Mouse (Mus musculus) lung, postnatal 36 days (tissue): Measurements from ENCODE around the gene Defb36.

ENCODE experiments used
- DNase-seq: peaks from one replicate; pipeline ENCODE4 v3.0.0; 2022; ENCODE audit warnings: mixed read lengths

Defb36 gene

DNA sequence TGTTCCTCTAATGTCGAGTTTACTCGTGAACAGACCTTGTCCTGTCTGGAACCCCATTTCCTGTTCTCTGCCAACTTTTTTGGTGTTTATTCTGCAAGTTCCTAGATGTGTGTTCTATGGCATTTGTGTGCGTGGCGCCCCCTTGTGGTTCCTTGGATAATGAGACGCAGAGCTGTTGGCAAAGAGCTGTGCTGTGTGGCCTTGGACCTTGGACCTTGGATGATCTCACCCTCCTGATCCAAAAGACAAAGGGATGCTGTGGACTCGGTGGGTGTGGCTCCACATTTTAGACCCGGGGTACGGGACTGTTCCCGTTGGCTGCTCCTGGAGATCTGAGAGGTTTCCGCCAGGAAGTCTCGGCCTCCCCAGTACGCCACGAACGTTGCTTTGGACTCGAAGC is at the start of gene Defb36:
Defb36 (plus strand) TSS at position 271 of the 400 bp plus-strand sequence.
- DNase-seq, result peak; percentile 49

DNA sequence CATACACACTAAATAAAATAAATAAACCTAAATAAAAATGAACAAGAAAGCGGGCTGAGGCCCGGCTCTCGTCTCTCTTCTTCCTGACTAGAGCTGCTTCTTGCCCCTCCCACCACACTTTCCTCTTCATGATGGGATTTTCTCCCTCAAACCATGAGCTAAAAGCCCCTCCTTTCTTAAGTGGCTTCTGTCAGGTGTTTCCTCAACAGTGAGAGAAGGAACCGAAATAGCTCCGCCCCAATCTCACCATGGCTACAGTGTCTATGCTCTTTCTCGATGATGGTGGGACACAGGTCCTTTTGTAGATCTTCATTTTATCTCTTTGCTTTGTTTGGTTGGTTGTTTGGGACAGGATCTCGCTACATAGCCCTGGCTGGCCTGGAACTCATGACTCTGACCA is 47.5 kb upstream of the Defb36 start:
- DNase-seq, result no peak

DNA sequence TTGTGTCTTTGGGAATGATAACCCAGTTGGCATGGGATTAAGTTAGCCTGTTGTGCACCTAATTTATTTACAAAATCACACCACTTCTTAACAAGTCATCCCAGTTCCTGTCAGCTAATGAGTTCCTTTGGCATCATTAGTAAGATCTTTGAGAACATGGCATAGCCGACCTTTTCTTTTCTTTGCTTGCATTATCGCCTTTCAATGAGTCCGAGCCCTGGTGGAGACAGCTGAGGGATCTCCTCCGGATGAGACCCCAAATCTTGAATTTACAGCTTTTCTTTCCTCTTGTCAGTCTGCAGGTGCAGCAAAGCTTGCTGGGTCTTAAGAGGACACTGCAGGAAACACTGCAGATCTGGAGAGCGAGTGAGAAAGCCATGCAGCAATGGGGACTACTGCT is 35.1 kb upstream of the Defb36 start, which contains the start of gene Gm17416:
Gm17416 (plus strand) TSS at position 301 of the 400 bp plus-strand sequence.
- DNase-seq, result no peak

DNA sequence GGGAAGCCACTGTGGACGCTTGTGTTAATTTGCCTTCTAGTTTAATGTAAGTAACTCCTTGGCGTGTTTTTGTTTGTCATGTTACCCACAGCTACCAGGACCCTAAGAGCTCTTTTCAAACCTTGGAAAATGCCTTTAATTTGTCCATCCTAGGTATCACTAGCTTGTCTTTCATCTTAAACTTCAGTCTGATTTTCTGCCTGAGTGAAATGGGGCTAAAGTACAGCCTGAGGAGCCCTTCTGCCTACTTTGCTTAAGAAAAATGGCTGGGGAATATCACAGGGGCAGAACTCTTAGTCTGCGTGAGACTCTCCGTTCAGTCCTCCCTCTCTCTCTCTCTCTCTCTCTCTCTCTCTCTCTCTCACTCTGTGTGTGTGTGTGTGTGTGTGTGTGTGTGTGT is 34.2 kb upstream of the Defb36 start:
- no peak for DNase-seq

DNA sequence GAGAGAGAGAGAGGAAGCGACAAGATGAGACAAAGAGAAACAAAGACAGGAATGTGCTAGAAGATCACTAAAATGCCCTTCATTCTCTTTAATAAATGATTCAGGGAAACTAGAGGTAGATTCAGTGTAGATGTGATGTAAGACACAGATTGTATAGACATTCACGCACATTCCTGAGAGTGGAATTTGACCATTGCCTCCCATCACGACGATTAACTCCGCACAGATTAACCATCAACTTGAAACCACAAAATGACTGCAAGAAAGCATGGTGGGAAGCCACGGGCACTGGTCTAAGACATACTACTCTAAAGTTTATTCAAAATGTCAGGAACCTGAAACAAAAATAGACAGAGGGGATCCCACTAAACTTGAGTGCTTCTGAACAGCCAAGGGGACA is 33.8 kb upstream of the Defb36 start:
- no peak for DNase-seq

DNA sequence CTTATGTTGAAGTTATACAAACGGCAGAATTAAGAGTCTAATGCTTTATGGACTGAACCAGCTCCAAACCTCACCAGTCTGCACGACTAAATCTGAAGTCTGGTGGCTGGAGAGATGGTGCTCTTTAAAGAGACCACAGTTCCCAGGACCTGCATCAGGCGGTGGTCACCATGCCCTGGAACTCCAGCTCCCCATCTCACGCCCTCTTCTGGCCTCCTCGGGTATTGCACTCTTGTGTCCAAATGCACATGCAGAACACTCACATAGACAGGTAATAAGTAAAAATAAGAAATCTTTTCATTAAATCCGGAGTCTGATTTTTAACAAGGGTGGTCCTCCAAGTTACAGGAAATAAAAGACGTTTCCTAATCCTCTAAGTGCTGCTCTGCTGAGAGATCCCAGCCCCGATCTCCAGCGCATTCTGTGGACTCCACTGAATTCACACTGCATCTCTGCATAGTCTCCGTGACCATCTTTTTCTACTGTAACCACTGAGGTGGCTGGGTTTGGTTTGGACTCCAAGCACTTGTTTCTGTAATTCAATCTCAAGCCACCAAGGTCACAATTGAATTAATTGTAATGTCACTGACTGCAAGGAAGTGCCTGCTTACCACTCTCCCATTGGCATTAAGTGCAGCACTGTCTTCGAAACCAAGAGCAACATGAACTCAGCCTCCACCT is 31.9 kb upstream of the Defb36 start, which contains the start of gene Defb21:
Defb21 (plus strand) TSS at position 631 of the 681 bp plus-strand sequence.
- no peak for DNase-seq

DNA sequence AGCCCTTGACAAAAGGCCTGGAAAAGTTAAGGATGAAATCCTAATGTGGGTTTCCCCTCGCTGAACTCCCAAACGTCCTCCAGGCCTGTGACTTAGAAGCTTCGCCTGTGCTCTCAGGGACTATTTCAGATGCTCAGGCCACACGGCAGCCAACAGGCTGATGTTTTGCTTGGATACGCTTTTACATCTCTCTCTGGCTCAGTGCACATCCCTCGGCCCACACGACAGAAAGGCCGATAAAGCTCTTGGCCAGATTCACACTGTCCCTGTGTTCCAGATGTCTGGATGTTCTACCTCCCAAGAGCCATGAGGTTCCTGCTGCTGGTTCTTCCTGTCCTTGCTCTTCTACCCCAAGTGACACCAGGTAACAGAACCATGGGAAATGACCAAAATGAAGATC is 30.6 kb upstream of the Defb36 start:
- DNase-seq, result no peak

DNA sequence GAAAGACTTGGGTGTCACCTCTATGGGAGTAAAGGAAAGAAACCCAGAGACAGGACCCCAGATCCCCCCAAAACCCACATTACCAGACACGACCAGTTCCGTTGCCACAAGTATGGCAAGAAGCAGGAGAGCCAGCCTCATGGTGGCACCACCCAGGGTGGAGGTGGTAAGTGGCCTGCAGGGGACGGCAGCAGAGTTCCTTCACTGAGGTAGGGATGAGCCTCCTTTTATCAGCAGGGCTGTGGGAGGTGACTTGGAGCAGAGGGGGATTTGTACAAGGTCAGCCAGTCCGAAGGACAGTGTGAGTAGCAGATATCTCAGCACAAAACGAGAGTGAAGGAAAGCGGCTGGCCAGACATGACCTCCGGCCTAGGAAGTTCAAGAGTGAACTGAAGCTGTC is 24.0 kb upstream of the Defb36 start, which contains the start of gene Defb19:
Defb19 (minus strand) TSS at position 206 of the 400 bp plus-strand sequence.
- no peak for DNase-seq

DNA sequence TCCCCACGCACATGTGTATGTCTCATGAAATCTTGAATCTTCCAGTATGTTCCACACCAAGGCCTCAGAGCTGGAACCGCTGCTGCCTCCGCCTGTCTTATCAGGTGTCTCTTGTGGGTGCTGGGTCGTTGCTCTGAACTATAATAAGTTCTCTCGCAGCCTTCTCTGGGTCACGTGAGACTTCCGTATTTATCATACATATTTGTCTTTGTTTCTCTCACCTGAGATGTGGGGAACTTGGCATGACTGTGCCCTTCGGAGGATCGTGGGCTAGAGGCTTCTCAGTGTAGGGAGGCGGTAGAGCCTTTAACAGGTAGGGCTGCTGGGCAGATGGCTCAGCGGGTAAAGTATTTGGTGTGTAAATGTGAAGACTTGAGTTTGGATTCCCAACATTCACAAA is 23.5 kb upstream of the Defb36 start:
- no peak for DNase-seq

DNA sequence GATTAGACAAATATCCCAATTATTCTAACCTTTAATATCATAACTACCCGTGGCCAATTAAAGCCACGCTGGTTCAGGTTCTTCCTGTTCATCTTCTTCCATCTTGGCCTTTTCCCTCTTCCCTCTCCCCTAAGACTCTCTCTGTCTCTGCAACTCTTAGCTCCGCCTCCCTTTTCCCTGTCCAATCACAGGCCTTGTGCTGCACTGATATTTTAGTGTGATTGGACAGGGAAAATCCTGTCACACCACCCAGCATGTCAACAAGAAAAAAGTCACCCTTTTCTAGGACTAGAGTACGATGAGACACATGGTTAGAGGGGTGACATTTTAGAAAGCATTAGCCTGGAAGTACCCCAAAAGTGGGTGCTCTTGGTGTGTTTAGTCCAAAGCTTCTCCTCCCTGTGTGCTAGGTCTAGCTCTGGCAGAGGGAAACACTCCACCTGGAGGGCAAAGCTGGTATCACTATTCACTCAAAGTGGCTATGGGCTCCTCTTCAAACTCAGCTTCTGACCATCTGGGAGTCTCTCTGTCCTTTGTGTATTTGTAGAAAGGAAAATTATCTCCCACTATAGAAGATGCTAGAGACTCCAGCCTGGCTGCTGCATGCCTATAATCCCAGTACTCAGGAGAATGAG is 17.1 kb upstream of the Defb36 start:
- DNase-seq, result peak; percentile 13

DNA sequence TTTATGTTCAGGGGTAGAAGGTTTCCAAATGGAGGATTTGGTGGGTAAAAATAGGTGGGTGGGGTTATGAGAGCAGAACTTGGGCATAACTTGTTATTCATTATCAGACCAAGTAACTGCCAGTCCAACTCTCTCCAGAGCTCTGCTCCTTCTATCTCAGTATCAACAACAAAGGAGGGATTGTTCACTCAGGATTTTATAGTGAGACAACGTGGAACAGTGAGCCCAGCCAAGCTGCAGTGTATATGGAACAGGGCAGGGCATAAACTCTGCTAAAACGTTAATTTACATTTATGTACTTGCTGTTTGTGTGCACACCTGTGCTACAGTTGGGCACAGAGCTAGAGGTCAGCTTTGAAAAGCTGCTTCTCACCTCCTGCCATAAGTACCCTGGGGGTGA is 15.7 kb upstream of the Defb36 start:
- no peak for DNase-seq

DNA sequence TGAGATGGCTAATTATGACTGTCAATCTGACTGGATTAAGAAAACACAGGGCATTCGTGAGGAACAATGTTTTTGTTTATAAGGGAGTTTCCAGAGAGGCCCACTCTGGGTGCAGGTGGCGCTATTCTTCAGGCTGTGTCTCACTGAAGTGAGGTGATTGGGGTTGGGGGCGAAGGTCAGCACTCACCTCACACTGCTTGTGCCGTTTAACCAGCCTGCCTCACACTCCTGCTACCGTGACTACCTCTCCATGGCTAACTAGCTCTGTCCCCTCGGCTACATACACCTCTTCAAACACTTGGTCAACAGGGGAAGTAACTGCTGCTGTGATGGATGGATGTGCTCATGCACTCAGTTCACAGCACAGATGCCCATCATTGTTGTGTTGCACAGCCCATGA is 15.1 kb upstream of the Defb36 start:
- no peak for DNase-seq

DNA sequence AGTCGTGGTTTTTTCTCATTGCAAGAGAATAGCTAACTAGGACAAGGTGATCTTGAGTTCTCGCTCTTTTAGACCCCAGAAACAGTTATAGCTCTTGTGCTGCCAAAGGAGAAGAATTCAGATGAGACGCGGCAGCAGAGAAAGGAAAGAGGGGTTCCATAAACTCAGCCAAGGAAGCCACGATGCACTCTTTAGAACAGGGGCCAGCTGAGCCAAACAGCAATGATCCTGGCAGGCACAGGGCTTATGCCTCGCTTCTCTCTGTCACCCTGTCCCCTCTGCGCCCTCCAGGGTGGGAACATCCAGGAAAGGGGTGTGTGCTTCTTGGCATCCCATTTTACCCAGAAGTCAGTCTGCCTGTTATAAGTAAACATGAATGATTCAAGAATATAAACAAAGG is 4.8 kb upstream of the Defb36 start, which contains the start of gene Defb45:
Defb45 (minus strand) TSS at position 101 of the 400 bp plus-strand sequence.
- no peak for DNase-seq

DNA sequence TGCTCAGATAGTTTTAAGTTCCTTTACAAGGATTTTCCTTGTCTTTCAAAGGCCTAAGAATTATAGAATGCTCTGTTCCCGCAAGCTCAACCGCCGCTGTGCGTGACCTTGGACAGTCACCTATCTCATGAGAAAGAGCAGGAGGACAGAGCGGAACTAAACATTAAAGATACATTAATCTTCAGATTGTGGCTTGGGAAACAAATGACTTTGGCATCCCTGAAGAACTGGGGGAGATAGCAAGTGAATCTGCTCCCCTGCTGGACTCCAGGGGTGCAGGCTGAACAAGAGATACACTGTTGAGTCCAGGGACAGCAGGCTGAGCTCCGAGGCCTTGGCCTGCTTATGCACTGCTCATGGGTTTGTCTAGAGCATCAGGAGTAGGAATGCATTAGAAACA is 4.1 kb upstream of the Defb36 start:
- no peak for DNase-seq

DNA sequence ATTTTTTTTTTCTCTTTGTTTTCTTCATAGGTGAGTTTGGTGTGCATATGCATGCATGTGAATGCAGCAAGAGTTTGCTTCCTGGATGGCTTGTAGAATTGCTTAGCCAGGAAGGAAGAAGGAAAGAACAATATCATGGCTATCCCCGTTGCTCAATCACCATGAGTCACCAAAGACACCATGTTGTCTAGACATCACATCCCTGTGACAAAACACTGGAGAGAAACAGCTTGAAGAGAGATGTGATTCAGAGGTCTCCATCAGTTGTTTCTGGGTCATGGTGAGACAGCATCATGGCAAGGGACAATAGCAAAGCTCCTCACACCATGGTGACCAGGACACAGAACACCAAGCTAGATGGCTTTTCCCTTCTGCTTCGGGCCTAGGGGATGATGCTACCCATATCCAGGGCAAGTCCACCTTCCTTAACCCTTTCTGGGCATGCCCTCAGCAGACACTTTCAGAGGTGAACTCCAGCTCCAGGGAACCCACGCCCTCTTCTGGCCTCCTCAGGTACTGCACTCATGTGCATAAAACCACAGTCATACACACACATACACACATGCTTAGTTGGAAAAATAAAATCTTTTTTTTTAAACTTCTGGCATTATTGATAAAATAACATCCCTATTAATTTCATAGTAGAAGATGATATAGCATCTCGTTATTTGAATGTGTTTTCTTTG is 2.7 kb upstream of the Defb36 start:
- DNase-seq, result no peak

DNA sequence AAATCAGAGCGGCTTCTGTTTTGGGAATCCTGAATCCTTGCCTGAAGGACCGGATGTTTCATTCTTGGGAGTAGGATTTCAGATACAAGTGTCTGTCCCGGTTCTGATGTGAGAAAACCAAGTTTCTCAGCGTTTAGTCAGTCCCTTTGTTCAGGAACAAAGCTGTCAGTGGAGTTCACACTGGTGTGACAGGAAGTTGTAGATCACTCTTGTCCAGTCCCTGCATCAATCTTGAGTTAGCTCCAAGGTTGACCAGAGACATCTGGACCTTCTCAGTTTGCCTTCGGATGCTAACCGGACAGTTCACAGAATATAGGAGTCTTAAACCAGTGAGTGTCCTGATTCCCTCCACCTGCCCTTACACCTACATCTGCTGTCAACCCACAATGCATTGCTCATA is 3.6 kb downstream of the Defb36 start:
- no peak for DNase-seq

DNA sequence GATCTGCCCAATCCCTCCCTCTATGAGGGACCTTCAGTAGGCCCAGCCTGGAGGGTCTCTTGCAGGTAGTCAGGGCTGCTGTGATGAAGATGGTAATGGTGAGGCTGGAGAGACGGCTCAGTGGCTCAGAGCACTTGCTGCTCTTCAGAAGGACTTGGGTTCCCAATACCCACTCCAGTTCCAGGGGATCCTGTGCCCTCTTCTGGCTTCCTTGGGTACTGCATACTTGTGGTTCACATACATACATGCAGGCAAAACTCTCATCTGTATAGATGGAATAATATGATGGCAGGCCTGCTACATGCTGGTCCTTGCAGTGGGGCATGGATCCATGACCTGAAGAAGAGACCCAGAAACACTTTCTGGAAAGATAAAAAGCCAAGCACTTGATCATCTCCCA is 4.6 kb downstream of the Defb36 start:
- DNase-seq, result no peak

DNA sequence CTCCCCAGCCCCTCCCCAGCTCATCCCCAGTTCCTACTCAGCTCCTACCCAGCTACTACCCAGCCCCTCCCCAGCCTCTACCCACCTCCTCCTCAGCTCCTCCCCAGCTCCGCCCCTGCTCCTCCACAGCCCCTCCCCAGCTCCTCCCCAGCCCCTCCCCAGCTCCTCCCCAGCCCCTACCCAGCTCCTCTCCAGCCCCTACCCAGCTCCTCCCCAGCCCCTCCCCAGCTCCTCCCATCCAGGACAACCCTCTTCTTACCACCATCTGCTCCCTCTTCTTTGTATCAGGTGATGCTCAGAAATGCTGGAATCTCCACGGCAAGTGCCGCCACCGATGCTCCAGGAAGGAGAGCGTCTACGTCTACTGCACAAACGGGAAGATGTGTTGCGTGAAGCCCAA is 8.1 kb downstream of the Defb36 start:
- DNase-seq, result no peak

DNA sequence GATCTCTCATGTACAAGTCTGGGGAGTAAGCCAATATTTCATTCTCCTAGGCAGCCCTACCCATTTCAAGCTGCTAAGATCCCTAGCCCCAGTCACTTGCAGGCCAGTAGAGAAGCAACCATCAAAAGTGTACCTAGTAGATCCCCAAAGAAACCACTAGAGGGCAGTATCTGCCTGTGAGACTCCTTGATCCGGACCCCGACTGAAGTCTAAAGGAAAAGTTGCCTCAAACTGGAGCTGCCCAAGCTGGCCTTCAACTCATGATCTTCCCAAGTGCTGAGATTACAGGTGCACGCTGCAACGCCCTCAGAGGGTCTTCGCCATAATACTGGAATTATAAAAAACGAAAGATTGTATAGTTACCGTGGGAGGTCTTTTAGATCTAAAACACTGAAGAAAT is 11.4 kb downstream of the Defb36 start:
- DNase-seq, result peak; percentile 76

DNA sequence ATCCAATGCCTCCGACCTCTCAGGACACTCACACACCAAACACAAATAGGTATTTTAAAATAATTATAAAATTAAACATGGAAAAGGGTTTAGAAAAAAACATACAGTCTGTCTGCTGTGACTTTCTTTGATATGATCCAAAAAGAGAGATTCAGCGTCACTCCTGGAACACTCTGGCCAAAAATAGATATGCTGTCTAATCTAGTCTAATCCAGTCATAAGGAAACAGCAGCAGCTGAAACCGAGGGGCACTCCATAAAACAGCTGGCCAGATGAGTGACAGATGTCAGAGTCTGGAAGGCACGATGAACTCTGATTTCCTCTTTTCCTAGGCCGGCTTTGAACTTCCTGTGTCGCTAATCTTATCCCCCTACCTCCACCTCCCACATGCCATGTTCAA is 12.3 kb downstream of the Defb36 start:
- no peak for DNase-seq

DNA sequence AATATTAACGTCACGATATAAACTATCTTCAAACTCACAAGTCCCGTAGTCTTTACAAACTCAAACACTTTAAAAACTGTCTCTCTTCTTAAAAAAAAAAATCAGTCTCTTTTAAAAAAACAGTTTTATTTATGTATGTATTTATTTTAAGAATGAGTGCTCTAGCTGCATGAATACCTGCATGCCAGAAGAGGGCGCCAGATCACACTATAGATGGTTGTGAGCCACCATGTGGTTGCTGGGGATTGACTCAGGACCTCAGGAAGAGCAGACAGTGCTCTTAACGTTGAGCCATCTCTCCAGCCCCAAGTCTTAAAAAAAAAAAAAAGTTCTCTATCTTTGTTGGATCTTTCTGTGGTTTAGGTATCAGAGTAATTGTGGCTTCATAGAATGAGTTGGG is 13.2 kb downstream of the Defb36 start:
- DNase-seq, result no peak

DNA sequence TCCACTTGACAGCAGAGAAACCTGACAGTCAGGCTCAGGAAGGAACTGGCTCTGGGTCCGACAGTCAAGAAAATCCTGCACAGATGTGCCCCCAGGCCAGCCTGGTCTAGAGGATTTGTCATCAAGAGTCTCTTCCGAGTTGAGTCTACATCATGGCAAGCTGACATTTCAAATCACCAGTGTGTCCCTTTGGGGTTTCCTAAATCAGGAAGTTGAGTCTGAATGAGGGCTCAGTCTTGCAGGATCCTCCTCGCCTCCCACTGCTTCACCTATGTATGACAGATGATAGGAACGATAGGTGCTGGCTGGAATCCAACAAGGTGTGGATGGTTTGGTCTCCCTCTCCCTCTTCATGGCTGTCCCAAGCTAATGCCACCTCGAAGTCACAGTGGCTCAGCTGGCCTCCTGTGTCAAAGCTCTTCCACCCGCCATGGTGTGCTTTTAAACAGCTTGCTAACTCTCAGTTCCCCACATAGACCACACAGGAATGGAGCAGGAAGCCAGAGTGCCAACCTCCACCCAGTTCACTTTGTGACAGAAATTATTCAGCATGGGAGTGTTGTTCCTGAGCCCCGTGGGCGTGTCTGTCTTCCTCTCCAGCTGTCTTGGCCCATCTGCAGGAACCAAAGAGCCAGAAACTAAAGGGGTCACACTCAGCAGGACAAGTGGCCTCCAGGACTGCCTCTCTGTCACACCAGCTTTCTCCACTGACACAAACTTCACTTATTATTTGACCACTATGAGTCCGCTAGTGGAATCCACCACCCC is 16.4 kb downstream of the Defb36 start:
- DNase-seq, result peak; percentile 58

DNA sequence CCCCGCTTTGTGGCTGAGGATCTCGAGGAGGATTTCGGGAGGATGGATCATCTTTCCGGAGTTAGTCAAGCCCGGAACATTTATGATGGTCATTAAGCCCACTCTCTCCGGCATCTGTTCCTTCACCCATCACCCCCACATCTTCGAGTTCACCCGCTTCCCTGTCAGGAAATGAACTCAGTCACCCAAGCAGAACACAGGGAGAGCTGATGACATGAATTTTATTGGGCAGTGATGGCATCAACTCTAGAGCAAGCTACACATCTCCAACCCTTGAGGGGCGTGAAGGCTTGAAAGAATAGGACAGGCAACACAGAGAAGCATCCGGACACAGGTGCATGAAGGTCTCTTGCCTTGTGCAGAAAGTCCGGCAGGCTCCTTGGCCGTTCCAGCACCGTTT is 18.0 kb downstream of the Defb36 start:
- no peak for DNase-seq
